Mouse (Mus musculus): ENCODE measurements around the gene Tipin.
A peak's percentile ranks its signal among the peaks of the same experiment; 100 is the strongest.
"Not testable (repeated sequence)": the region's sequence is repeated elsewhere in the genome, so short reads cannot be mapped to it uniquely, and the experiment has no call there.

The Tipin gene

GRCm38 (mm10) chr9:64281105-64281780 is at the start of gene Tipin:
Gene Tipin (plus strand): TSS chr9:64281581.
- DNase-seq (ENCODE audit: low read depth, low spot score) = peak; percentile 97

GRCm38 (mm10) chr9:64231674-64232073 is 49.7 kb upstream of the Tipin start:
- DNase-seq (ENCODE audit: low read depth, low spot score) = no peak

GRCm38 (mm10) chr9:64232257-64232957 is 49.0 kb upstream of the Tipin start:
- no peak for DNase-seq (ENCODE audit: low read depth, low spot score)

- DNase-seq (ENCODE audit: low read depth, low spot score) = no peak
Observed at GRCm38 (mm10) chr9:64233656-64234055, 47.7 kb upstream of the Tipin start.

- DNase-seq (ENCODE audit: low read depth, low spot score) = no peak
Observed at GRCm38 (mm10) chr9:64234768-64235435, 46.5 kb upstream of the Tipin start, which contains the start of gene Uchl4. Gene Uchl4 (plus strand): TSS chr9:64235201.

GRCm38 (mm10) chr9:64236056-64236455 is 45.3 kb upstream of the Tipin start:
- DNase-seq (ENCODE audit: low read depth, low spot score) = no peak

- no peak for DNase-seq (ENCODE audit: low read depth, low spot score)
Observed at GRCm38 (mm10) chr9:64240116-64240515, 41.3 kb upstream of the Tipin start.

GRCm38 (mm10) chr9:64240681-64241080 is 40.7 kb upstream of the Tipin start:
- no peak for DNase-seq (ENCODE audit: low read depth, low spot score)

- peak; percentile 84 for DNase-seq (ENCODE audit: low read depth, low spot score)
Observed at GRCm38 (mm10) chr9:64242381-64242831, 39.0 kb upstream of the Tipin start.

- DNase-seq (ENCODE audit: low read depth, low spot score) = peak; percentile 44
Observed at GRCm38 (mm10) chr9:64249371-64249770, 32.0 kb upstream of the Tipin start.

- no peak for DNase-seq (ENCODE audit: low read depth, low spot score)
Observed at GRCm38 (mm10) chr9:64250111-64250730, 31.2 kb upstream of the Tipin start.

GRCm38 (mm10) chr9:64252591-64253020 is 28.8 kb upstream of the Tipin start:
- peak; percentile 62 for DNase-seq (ENCODE audit: low read depth, low spot score)

GRCm38 (mm10) chr9:64253021-64253904 is 28.1 kb upstream of the Tipin start, which contains the start of gene Map2k1:
Gene Map2k1 (minus strand): TSS chr9:64253631.
- peak; percentile 100 for DNase-seq (ENCODE audit: low read depth, low spot score)

GRCm38 (mm10) chr9:64255422-64255821 is 26.0 kb upstream of the Tipin start:
- DNase-seq (ENCODE audit: low read depth, low spot score) = peak; percentile 77

- DNase-seq (ENCODE audit: low read depth, low spot score) = no peak
Observed at GRCm38 (mm10) chr9:64256204-64256603, 25.2 kb upstream of the Tipin start.

- no peak for DNase-seq (ENCODE audit: low read depth, low spot score)
Observed at GRCm38 (mm10) chr9:64259906-64260305, 21.5 kb upstream of the Tipin start.

GRCm38 (mm10) chr9:64261023-64261422 is 20.4 kb upstream of the Tipin start:
- no peak for DNase-seq (ENCODE audit: low read depth, low spot score)

GRCm38 (mm10) chr9:64264813-64265212 is 16.6 kb upstream of the Tipin start:
- no peak for DNase-seq (ENCODE audit: low read depth, low spot score)

- DNase-seq (ENCODE audit: low read depth, low spot score) = no peak
Observed at GRCm38 (mm10) chr9:64267231-64267630, 14.2 kb upstream of the Tipin start.

GRCm38 (mm10) chr9:64268196-64268595 is 13.2 kb upstream of the Tipin start:
- no peak for DNase-seq (ENCODE audit: low read depth, low spot score)

GRCm38 (mm10) chr9:64268836-64269235 is 12.5 kb upstream of the Tipin start:
- DNase-seq (ENCODE audit: low read depth, low spot score) = not testable (repeated sequence)

Measured in A20 (cell line).